Mouse (Mus musculus) kidney, adult 2 months (tissue): ENCODE measurements at regions not wholly inside any gene's neighbourhood (a gene's known extent, or its start where the extent isn't known, plus 50 kb on each side); places are given as distances from the start of the nearest gene placed in this dataset.
"Not testable (repeated sequence)": the region's sequence is repeated elsewhere in the genome, so short reads cannot be mapped to it uniquely, and the experiment has no call there.

Source experiments
- DNase-seq: peaks from one replicate; pipeline ENCODE4 v3.0.0; 2021
- H3K27ac ChIP-seq: fragments of 200-500 bp; 2 replicates; pipeline ENCODE4 v1.5.1; 2012; ENCODE audit warnings: low read depth, low read length, control low read depth, inconsistent platforms; ENCODE audit not compliant: insufficient read depth
- H3K27me3 ChIP-seq: fragments of 200-500 bp; replicated peaks from 2 replicates; pipeline ENCODE4 v1.6.1; 2012; ENCODE audit warnings: mild to moderate bottlenecking, moderate library complexity, low read length, inconsistent platforms; ENCODE audit not compliant: control insufficient read depth, insufficient read depth
- H3K36me3 ChIP-seq: fragments of 200-500 bp; 2 replicates; pipeline ENCODE4 v1.6.1; 2012; ENCODE audit warnings: mild to moderate bottlenecking, moderate library complexity, low read length, inconsistent platforms; ENCODE audit not compliant: control insufficient read depth, insufficient read depth
- H3K4me1 ChIP-seq: fragments of 200-500 bp; 2 replicates; pipeline ENCODE4 v1.6.1; 2011; ENCODE audit warnings: low read length; ENCODE audit not compliant: control insufficient read depth, insufficient read depth
- H3K4me3 ChIP-seq: fragments of 200-500 bp; 2 replicates; pipeline ENCODE4 v1.5.1; 2011; ENCODE audit warnings: mild to moderate bottlenecking, low read depth, low read length, control low read depth; ENCODE audit not compliant: insufficient read depth
- CTCF ChIP-seq: fragments of 200-500 bp; conservative IDR thresholded peaks from 2 replicates; pipeline ENCODE4 v1.5.1; 2011; ENCODE audit warnings: low read depth, mild to moderate bottlenecking, control low read depth, low read length, moderate library complexity, mixed read lengths; ENCODE audit not compliant: insufficient read depth, insufficient read length
- POLR2A ChIP-seq: fragments of 200-500 bp; IDR thresholded peaks from one replicate; pipeline ENCODE4 v1.6.1; 2011; ENCODE audit warnings: low read depth, low read length, control low read depth
- whole genome bisulfite sequencing: fragments of 180-500 bp; shearing (Covaris S2); methylation state at CpG from one replicate; pipeline ENCODE4 v1.1.7; 2018; 5-methylcytosine and 5-hydroxymethylcytosine counted together

DNA sequence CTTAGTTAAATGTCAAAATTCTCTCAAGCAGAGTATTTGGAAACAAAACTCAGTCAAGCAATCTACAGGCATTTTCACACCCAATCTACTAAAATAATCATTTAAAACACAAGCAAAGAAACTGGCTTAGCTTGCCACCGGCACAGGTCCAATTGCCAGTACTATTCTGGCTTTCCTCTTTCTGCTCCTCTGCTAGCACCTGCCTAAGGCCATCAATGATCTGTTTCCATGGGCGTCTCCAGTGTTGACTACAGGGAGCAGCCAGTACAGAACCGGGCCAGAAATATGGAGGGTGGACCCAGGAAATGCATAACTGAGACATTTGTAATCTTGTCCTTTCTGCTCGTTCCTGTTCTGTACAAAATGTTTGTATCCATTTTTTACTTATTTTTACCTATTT is 96.4 kb upstream of the C6 start:
- Histone ChIP-seq H3K27ac (no peak overlapping the region), H3K4me1 (no peaks in the 10 kb centered on the region), H3K4me3 (no peak overlapping the region), H3K36me3 (no peaks in the 10 kb centered on the region), H3K27me3 (no peaks in the 10 kb centered on the region)
- TF ChIP-seq CTCF: no peak
- TF ChIP-seq POLR2A: no peak
- WGBS: 88% methylated on average over 4 of the region's 4 CpGs
- DNase-seq: no peak

DNA sequence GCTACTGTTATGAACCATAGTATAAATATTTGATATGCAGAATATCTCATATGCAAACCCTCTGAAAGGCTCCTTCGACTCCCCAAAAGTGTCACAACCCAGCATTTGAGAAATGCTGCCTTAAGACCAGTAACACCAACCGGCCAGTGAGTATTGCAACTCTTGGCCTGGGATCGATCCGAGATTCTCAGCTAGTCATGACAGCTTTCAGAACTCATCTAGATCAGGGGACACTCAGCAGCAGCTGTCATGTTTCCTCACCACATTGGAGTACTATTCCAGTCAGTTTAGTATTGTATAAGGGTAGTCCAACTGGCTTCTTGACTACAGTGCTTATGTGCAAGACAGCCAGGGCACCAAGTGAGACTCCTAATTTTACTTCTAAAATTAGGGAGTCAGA is 85.3 kb upstream of the C6 start:
- Histone ChIP-seq H3K4me1 (no peaks in the 10 kb centered on the region), H3K27me3 (no peaks in the 10 kb centered on the region), H3K4me3 (no peak overlapping the region), H3K27ac (no peak overlapping the region), H3K36me3 (no peaks in the 10 kb centered on the region)
- 88% methylated on average over 4 of the region's 4 CpGs for WGBS
- TF ChIP-seq CTCF (no peak), POLR2A (no peak)
- DNase-seq: no peak

DNA sequence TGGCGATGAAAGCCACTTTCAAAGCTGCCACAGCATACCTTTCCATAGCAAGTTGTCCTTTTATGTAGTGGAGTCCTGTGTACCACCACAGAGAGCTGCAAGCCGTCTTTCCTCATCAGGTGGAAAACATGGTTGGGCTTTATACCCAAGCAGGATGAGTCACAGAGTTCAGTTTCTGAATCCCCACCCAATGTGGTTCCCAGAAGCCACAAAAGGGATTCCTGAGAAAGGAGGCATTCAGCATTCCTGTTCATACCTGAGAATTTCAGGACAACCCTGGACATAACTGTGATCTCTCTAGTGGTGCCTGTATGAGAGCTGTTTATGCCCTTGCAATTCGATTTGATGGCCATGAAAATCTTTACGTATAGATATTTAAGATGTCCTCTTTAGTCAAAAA is 84.1 kb upstream of the C6 start:
- no peak for DNase-seq
- WGBS: 77% methylated on average over 4 of the region's 4 CpGs
- TF ChIP-seq POLR2A: no peak
- TF ChIP-seq CTCF: no peak
- H3K4me3 ChIP-seq: no peak overlapping the region
- H3K27ac ChIP-seq: no peak overlapping the region
- no peaks in the 10 kb centered on the region for H3K27me3 ChIP-seq
- no peaks in the 10 kb centered on the region for H3K36me3 ChIP-seq
- no peaks in the 10 kb centered on the region for H3K4me1 ChIP-seq

DNA sequence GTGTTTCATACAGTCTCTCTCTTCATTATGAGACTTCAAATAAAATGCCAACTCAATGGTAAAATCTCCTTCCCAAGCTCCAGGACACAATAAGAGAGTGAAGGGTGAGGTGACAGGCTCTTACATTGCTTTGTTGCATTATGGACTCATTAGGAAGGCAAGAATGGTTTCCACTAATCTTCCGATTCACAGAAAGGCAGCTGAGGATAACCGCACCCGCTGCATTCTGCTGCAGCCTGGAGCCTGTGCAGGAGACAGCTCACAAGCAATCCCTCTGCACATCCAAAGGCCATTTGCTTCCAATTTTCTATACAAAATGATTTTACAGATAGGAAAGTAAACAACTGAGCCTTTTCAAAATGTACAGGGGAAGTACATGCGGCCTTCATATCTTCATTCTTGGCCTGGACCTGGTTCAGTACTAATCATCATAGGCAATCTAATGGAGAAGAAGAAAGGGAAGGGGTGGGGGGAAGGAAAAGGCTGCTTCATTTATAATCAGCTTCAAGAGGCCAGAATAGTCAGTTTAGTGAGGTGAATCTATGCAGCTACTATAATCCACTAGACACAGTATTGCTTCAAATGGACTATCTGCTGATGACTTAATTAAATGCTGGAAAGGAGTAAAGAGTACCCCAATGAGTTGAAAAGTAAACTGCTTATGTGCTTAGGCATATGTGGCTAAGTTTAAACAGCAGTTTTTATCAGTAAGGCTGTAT is 82.9 kb upstream of the C6 start:
- H3K27ac ChIP-seq: no peak overlapping the region
- H3K4me1 ChIP-seq: no peaks in the 10 kb centered on the region
- DNase-seq: no peak
- no peak overlapping the region for H3K4me3 ChIP-seq
- WGBS: 97% methylated on average over 4 of the region's 4 CpGs
- no peaks in the 10 kb centered on the region for H3K27me3 ChIP-seq
- TF ChIP-seq CTCF (no peak), POLR2A (no peak)
- H3K36me3 ChIP-seq: no peaks in the 10 kb centered on the region

DNA sequence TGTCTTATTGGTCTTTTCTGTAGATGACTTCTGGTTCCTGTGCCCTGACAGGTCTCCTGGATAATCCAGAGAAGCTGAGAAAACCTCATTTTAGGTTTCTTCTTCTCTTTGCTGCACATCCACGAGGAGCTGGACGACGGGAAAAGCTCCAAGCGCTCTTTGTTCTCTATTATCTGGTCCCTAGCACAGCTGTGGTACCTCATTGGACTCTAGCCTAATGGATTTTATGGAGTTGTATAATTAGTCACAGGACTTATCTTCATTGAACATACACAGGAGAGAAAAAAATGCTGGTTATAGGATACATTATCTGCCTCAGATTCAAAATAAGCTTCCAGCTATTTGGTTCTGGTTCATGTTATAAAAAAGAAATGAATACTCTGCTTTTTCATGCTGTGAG is 78.3 kb upstream of the C6 start:
- Histone ChIP-seq H3K4me1 (no peaks in the 10 kb centered on the region), H3K27ac (no peak overlapping the region), H3K4me3 (no peak overlapping the region), H3K27me3 (no peaks in the 10 kb centered on the region), H3K36me3 (no peaks in the 10 kb centered on the region)
- TF ChIP-seq POLR2A (no peak), CTCF (no peak)
- no peak for DNase-seq
- 79% methylated on average over 4 of the region's 4 CpGs for WGBS

DNA sequence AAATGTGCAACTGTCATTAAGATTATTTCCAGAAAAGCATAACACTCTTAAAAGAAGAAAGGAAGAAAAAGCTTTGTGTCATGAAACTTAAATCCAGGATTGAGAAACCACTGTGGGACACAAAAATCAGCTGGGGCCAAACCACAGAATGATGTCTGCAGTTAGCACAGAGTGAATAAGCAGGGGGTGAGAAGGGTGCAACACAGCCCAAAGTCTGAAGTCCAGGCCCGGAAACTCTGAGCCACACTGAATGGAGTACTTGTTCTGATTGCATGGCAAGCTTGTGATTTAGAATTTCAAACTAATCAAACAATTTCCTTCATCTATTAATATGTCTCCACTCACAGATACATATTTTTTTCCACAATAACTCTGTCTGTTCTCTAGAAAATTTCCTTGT is 73.3 kb upstream of the C6 start:
- no peak overlapping the region for H3K27ac ChIP-seq
- TF ChIP-seq CTCF (no peak), POLR2A (no peak)
- DNase-seq: peak; percentile 43
- 54% methylated on average over 1 of the region's 1 CpGs for WGBS
- no peaks in the 10 kb centered on the region for H3K36me3 ChIP-seq
- no peaks in the 10 kb centered on the region for H3K4me1 ChIP-seq
- no peak overlapping the region for H3K4me3 ChIP-seq
- H3K27me3 ChIP-seq: no peaks in the 10 kb centered on the region

DNA sequence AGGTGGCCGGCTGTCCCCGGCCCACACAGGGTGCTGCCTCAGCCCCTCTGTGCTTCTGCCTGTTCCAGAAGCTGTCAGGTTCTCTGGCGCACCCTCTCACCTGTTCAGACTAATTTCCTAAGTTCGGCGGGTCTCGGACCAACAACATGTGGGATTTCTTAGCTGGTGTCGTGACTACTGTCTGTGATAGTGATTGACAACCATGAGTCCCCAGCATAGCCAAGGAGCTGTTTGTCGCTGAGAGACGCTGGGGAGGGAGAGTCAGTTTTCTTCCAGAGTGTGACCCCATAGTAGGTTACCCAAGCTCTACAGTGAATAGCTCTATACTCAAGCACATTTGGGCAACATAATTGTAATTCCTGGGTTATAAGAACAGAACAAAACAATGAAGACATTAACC is 54.1 kb upstream of the C6 start:
- DNase-seq, H3K4me3 ChIP-seq, H3K27ac ChIP-seq, H3K4me1 ChIP-seq, H3K27me3 ChIP-seq, H3K36me3 ChIP-seq: not testable (repeated sequence)
- 94% methylated on average over 7 of the region's 9 CpGs for WGBS
